Mouse (Mus musculus): ENCODE measurements around the gene Cdk14.

The Cdk14 gene

DNA sequence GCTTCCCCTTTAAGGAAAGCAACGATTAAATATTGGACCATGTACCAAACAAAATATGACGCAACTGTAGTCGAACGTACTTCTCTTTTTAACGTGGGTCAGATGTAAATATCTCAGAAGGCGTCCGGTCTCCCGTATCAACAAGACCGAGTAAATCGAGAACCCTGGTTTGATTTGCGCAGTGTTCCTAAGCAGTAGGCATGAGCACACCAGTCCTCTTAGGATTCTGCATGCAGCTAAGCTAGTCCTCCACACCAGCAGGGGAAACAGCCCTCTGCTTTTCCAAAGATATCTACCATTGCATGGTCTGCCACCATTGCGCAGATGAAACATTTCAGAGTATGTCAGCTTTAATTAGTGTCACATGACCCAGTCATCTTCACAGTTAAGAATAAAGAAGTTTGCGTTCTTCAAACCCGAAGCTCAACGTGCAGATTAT, 543.4 kb downstream of the Cdk14 start:
- DNase-seq (ENCODE audit: extremely low read depth, insufficient read length, low spot score) = no peak

DNA sequence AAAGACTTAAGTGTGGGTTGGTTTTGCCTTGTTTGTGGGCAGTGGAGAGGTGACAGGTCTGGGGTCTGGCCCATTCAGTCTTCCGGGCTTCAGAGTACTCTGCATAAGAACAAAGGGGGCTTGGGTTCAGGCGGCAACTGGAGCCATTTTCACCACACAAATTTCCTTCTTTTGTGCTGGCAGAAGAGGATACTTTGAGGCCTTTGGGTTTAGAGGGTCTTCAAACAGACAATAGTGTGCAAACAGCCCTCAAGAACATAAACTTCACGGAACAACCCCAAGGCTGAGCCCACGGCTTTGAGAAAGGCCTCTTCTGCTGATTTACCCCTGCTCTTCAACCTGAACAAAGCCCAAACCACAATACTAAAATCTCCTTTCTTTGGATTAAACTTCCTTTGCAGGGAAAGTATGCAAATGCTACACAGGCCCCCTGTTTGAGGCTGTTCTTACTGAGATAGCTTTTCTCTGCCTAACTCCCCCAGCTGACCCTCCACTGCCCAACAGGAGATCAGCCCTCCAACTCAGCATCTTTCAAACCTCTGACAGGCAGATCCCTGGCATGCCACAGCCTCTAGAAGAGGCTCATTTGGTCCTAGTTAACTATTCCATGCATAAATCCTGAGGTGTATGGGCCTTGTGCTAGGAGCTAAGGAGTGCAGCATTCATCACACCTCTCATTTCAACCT, 549.9 kb downstream of the Cdk14 start:
- DNase-seq (ENCODE audit: extremely low read depth, insufficient read length, low spot score) = no peak

DNA sequence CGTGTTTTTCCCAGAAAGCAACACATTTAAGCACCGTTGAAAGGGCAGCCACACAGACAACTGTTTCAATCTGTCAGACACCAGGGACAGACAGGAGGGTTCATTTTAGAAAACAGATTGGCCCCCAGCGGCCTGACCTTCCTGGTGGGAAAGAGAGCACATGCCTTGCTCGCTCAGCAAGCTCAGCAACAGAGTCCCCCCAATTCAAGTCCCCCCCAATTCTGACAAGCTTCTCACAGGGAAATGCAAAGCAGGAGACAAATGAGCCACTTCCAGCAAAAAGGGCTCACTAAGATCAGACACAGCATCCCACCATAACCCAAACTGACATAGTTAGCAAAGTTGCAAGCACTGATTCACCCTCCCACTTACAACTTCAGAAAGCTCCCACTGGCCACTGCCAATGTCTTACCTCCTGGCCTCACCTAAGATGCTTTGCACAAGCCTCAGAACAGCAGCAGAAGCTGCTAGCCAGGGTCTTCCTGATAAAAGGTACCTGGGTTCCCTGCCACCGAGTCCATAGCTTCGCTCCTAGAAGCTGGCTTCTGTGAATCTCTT, 551.5 kb downstream of the Cdk14 start:
- DNase-seq (ENCODE audit: extremely low read depth, insufficient read length, low spot score) = no peak

DNA sequence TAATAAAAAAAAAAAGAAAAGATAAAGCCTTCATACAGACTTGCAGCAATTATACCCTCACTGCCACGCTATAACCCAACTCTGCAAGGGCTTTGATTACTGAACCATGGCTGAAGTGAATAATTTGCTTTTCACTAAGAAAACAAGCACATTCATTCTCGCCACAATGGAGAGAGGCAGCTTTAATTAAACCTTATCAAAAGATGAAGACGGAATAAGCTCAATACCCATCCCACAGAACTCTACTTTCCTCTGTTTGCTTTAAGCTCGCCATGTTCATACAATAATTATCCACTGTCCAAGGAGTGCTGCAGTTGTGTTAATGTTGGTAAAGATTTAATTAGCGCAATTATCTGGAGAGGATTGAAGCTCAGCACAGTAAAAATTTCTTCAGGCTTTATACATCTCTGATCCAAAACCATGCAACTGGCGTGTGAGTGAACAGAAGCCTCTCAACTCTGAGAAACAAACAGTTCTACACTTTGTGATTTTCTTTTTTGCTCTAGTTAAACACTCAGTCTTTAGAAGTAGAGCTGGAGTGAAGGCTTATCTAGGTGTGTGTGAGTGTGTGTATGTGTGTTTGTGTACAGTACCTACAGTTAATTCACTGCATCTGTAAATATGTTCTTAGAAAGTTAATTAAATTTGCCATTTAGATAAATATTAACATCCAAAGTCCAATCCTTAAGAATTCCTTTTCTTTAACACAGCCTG, 552.1 kb downstream of the Cdk14 start:
- DNase-seq (ENCODE audit: extremely low read depth, insufficient read length, low spot score) = no peak

DNA sequence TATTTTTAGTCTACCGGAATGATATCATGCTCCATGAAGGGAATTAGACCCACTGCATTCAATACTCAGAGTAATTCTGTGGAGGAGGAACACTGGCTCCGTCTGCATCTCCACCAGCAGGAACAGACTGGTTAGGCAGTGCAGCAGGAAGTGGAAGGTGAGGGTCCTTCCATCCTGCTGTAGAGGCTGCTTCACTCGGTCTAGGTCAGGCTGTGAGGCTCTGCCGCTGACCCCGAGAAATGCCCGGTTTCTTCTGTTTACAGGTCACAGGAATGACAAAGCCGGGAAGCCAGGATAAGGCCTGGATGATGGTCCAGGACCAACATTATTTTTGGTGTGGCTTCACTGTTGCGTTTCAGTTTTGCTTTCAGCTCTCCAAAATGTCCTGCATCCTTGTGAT, 553.2 kb downstream of the Cdk14 start:
- DNase-seq (ENCODE audit: extremely low read depth, insufficient read length, low spot score) = no peak

DNA sequence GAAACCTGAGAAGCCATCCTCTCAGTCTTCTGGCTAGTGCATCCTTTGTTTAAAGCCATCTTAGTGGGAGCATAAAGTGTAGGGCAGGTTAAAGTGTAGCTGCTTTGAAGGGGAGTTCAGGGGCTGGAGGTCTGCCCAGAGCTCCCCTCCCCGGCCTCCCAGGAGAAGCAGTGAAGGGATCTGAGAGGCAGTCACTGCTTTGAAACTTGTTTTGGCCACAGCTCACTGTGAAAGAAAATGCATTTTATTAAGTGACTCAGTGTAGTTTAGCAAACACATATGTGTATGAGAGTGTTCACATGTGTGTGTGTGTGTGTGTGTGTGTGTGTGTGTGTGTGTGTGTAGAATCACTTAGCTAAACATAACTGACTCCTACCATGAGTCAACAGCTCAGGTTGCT, 554.0 kb downstream of the Cdk14 start:
- no peak for DNase-seq (ENCODE audit: extremely low read depth, insufficient read length, low spot score)

DNA sequence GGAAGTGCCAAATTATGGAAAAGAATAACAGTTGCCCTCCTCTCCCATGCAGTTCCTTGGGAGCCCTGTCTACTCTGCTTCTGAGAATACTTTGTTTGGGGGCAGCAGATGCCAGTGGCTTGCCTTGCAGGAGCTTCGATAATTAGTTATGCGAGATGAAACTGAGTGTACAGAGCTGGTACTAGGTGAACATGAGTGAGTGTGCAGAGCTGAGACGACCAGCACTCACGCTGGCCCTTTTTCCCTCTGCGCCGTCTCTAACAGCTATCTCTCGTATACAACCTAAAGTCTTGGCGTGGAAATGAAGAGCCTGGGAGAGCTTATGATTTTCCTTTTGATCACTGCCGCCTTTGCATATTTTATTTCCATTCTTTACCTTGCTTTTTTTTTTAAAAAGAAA, 558.5 kb downstream of the Cdk14 start:
- no peak for DNase-seq (ENCODE audit: extremely low read depth, insufficient read length, low spot score)

DNA sequence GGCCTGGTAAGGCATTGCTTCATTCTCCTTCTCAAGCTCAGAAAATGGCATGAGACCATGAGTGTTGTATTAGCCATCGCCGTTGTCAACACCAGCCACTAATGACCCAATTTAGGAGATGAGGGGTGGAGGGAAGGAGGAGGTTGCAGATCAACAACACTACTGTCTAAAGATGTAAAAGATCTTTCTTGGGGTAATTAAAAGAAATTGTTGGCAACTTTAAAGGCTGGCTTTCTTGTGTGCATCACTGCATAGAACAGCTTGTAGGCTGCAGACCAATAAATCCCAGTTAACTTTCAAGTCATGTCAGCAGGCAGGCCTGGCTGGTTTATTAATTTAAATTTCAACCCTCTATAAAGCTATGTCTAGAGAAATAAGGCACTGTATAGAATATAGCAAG, 559.0 kb downstream of the Cdk14 start:
- no peak for DNase-seq (ENCODE audit: extremely low read depth, insufficient read length, low spot score)

DNA sequence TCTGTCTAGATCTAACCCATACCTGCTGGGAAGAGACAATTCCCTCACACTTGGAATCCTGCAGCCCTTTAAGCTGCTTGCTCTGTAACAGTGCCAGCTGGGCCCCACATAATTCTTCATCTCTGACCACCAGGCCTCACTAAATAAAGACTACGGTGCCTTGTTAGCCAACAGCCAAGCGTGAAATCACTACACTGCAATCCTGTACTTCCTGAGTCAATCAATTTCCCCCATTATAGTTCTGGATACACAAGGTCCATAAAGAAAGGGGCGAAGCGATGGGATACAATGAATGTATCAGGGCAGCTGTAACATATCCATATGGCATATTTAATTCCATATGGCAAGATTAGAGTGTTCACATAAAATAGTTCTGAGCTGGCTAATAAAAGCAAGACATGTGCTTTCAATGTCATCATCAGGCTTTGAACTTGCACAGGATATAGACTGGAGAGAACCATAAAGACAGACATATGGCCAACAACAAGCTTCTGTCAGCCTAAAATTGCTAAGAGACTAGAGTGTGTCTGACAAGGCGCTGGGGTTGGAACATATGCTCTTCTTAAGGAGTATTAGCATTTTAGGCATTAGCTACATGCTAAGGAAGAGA, 562.0 kb downstream of the Cdk14 start:
- DNase-seq (ENCODE audit: extremely low read depth, insufficient read length, low spot score) = no peak

DNA sequence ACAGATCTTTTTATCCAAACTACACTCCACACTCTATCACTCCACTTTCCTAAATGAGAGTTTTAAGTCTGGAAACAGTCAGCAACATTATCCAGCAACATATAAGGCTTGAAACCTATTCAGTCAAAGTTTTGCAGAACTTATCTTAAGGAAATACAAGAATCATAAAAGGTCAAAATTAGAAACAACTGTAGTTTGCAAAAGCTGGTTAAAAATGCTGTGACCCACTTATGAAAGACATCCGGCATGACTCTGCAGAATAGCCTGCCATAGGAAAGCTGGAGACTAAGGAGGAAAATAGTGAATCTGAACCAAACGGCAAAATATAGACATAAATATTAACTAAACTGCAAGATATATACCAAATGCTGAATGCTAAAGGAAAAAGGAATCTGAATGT, 566.6 kb downstream of the Cdk14 start:
- DNase-seq (ENCODE audit: extremely low read depth, insufficient read length, low spot score) = no peak

DNA sequence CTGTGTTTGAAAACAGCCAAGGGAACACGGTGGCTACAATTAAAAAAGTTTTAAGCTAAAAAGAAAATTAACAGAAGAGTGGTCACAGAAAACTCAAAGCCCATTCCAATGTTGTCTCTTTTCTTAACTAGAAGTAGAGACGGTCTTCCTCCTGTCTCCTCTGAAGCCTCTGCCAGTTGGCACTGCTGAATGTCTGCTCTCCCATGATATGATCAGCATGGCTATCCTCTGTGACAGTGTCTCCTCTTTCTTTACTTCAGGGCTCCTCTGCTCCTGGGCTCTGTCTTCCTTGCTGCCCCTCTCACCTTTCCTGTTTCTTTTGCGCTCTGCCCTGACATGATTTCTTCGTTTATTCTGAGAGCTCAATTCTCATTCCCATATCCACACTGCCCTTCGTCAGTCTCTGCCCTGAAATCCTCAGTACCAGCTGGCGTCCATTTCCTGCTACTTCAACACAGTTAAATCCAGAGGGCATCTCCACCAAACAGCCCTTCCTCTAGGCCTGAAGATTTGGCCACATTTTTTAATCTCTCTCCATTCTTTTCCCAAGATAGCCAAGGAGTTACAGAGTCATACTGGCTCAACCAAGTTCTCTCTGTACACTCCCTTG, 567.3 kb downstream of the Cdk14 start:
- no peak for DNase-seq (ENCODE audit: extremely low read depth, insufficient read length, low spot score)

DNA sequence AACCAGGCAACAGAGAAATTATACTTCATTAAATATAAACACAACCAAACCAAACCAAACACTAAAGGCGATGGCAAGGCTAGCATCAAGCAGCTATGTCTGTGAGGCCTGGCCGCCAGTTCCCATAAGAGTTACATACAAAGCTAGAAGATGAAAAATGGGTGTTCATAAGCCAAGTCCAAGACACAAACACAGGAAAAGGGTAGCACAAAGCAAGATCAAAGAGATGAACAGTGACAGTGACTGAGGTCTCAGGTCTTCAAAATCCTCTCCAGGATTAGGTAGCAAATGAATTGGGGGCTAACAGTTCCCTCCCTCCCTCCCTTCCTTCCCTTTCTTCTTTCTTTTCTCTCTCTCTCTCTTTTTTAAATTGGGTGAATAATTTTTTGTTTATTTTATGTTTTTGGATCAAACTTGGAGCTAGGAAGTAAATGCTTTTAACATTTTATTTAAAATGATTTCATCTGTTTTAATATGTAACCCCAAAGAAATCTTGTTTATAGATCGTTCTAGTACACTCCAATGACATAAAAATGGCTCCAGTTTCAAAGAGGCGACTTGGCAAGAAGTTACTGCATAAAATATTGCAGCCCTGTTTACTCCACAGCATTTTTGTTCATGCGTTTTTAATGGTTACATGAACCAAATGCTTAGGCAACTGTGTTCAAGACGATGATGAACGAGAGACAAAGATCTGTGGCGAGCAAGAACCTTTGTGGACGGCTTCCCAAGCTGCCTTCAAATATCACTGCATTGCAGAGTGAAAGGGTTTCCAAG, 568.0 kb downstream of the Cdk14 start:
- DNase-seq (ENCODE audit: extremely low read depth, insufficient read length, low spot score) = no peak

DNA sequence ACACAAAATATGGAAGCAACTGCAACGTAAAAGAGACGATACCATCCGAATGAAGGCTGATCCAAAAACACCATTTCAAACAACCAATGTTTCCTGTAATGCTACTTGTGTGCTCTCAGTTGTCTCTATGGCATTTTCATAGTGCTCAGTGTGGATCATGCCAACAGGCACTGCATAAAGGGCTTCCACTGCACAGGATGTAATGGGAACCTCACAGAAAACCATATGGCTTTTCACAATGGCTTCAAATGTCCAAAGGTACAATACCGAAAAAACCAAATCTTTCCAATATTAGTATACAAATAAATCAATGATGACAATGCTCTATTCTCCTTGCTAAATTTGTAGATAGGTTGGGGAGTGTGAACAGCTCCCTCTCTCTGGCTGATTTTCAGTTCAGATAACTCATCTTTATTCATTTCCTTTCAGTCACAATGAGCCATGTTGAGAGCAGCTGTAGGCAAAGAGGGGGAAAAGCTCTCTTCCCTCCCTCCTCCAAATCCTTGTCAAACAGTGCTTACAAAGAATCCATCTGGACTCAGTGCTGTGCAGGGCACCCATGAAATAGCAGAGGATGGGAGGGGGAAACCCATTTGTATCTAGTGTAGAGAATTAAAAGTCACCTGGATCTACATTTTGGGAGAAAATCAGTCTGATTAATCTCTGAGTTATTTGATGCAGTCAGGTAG, 568.7 kb downstream of the Cdk14 start:
- DNase-seq (ENCODE audit: extremely low read depth, insufficient read length, low spot score) = no peak

DNA sequence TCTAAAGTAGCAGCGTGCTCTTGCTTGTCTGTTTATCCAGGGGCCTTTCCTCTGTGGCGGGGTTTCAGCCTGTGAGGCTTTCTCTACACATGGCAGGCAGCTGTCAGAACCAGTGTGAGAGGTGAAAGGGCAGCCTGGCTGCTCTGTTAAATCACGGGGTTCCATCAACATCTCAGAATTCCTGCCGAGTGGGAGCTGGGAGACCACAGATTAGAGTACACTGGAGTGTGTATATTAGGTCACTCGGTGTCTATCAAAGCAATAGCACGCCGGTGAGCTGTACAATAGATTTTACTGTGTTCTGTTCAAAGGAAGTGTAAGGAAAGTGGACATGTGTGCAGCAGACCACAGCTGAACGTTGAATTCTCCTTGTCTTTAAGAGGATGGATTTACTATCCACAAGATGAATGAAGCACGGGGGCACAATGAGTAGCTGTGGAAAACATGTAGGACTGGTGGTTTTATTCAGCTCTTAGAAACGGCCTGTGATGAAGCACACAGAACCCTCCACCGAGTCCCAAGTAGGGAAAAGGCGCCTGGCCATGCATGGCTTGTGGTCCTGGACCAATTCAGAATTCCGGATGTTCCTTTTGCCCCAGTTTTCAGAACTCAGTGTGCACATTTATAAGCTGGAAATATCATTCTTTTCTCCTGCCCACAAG, 585.2 kb downstream of the Cdk14 start:
- no peak for DNase-seq (ENCODE audit: extremely low read depth, insufficient read length, low spot score)

DNA sequence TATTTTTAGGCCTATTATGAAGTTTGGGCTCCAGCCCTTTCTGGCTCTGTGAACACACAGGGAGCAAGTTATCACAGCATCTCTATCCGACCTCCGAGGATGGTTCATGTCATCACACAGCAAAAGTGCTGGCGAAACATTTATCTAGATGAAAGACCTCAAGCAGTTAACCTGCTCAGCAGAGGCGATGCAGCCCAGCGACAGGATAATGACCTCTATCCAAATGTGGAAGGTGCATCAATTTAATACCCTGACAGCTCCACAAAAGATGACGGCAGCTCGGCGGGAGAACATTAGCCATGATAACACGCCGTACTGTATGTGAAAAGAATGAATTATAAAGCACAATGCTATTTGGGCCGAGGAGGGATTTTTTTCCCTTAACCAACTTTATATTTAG, 586.2 kb downstream of the Cdk14 start:
- no peak for DNase-seq (ENCODE audit: extremely low read depth, insufficient read length, low spot score)

DNA sequence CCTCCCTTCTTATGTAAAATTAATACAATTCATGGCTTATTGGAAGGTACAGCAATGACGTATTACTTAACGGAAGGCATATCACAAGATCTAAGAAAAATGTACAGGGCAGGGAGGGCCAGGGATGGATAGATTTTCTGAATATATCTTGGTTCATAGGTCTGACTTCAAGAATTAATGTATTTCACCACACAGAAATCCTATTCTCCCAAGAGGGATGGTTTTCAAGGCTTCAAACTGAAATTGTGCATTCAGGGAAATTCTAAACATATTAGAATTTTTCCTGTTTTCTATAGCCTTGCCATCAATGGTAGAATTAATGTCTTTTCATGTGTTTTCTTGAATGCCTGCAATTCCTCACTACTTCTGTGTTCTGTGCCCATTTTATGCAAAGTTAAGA, 593.2 kb downstream of the Cdk14 start:
- DNase-seq (ENCODE audit: extremely low read depth, insufficient read length, low spot score) = no peak

DNA sequence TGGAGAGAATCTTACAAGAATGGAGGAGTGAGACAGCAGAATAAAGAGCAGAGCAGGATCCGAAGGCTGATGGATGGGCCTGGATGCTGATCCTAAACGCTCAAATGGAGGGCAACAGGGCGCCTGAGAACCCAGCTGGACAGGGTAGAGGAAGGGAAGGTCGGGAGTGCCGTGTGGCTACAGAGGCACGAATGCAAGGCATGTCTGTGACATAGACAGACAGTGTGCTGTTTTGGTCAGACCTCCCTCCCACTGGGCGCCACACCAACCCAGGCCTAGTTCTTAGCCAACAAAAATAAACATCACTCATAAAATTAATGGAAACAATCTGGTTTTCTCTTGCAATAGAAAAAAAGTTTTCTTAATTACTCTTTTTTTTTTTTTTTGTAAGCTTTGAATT, 594.2 kb downstream of the Cdk14 start:
- peak; percentile 11 for DNase-seq (ENCODE audit: extremely low read depth, insufficient read length, low spot score)

DNA sequence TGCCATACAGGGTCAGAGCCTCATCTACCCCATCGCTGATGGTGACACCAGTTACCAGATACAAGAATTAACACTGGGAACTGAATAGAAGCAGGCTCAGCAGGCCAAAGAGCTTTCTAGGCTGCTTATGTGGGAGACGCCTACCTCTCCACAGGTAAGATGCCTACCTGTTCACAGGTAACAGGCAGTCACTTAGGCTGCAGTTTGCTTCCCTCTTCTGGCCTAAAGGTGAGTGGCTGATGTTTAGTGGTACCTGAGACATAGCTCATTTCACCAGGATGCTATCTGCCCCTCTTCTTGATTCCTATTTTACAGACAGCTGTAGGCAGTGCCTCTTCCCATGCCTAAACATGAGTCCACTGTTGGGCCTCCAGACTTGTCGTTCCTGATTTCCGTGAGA, 595.0 kb downstream of the Cdk14 start:
- no peak for DNase-seq (ENCODE audit: extremely low read depth, insufficient read length, low spot score)

DNA sequence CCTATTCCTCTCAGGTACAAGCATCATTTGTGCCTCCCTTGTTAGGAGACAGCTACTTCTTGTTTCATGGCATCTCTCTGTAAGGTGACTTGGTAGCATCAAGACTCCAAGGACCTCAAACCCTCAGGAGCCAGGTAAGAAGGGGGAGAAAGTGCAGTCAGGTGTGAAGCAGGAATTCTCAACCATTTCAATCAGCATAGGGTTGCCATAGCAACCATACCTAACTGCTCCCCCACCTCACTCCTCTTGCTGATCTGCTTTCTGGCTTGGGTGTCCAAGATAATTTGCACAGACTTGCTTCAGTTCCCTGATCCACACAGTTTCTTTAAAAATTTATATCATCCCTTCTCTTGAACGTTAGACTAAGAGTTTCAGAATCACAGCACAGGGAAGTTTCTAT, 595.9 kb downstream of the Cdk14 start:
- DNase-seq (ENCODE audit: extremely low read depth, insufficient read length, low spot score) = no peak

DNA sequence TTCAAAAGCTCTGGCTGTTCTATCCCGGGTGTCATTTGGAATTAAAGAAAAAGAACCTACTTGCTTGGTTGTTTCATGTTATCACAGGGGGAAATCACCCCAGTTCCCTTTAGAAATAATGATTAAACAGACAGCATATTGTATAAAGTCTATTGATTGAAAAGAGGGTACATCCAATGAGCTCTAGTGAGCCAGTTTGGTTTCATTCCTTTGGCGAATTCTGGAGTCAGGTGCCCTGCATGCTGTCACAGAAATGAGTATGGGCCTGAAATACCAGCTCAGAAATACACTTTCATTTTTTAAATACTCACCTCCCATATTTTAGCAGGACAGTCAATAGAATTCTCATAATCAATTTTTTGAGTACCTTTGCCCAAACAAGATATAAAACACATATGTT, 598.1 kb downstream of the Cdk14 start:
- no peak for DNase-seq (ENCODE audit: extremely low read depth, insufficient read length, low spot score)
